Mouse (Mus musculus) adrenal gland (tissue): ENCODE data around the gene Ank.

ENCODE experiments used
- intact Hi-C: fragments of 180-260 bp; cut with DNase I; formaldehyde crosslinking; loops from one replicate; pipeline ENCODE4 v1.15.1; 2025

Gene Ank

DNA sequence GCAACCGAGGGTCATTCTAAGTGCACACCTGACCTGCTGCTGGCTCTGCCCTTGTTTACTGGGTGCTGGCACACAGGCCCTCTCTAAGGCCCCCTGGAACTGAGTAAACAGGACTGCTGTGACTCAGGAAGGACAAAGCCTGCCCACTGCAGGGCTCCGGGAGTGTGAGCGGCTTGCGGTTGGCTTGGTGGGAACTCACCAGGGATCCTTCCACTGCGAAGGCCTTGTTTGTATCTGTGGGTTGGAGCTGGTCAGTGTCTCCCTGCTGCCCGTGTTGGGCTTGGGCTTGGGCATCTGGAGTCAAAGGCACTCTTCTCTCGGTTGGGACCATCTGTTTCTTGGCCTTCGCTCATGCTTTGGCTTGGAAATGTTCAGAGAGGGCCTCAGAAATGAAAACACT is 129.1 kb downstream of the Ank start:
- intact Hi-C loops = no loop called here

DNA sequence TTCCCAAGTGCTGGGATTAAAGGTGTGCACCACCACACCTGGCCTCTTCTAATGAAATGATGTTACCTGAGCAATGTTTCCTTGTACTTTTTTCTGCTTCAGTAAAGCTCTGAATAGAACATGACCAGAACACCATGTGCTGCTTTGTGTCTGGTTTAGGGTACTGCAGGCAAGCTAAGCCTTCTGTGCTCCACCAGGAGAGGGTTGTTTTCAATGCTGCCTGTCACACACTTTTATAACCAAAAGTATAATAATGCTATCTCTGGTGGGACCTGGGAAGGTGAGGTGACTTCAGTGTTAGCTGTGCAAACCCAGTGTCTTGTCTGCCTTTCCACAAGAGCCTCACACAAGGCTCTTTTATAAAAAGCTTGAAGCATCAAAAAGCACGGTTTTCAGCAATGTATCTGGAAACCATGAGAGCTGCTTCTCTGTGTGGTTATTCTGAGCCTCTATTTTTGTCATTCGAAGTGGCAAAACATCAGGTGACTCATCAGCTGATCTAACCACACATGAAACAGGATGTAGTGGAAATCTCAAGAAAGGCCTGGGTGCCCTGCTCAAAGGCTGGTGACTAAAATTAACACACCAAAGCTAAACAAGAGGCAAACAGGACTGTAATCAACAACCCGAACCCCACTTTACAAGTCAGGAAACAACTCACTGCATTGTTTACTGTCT is 130.1 kb downstream of the Ank start:
- intact Hi-C loops = no loop called here

DNA sequence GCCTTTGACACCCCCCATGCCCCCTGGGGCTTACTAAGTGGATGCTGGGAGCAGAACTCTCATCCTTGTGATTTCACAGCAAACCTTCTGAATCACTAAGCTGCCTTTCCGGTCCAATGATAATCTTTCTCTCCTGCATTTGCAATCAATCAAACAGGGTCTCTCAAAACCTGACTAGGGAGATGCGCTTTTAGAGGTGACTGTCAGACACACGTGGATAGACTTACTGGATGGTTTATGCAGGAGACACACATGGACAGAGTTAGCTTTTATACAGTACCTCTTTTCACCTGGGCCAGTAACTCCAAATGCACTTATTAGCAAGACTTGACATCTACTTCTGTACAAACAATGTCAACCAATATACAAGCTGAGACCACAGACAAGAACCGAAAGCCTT is 131.0 kb downstream of the Ank start:
- intact Hi-C loops = no loop called here

DNA sequence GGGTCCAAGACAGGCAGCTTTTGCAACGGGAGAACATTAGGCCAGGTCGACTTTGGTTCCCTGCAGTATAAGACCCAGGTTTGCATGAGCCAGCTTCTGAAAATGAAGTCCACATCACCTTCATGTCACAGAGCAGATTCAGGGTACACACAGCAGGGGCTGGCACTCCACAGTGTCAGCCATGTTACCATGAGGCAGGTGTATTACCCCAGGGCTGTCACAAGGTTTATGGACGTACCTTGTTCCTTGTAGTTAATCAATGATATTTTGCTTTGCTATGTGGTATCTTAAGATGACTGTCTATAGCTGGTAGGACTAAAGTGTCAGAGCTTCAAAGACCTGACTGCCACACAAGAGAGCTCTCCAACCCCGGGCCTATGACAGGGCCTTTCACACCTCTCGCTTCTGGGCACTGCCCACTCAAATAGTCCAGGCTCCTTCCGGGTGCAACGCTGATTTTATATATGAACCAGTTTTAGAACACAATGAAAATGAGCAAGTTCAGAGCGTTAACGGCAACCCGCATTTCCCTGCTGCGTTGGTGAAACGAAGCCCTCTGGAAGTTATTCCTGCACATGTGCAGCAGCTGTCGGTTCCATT is 132.4 kb downstream of the Ank start:
- intact Hi-C loops = no loop called here

DNA sequence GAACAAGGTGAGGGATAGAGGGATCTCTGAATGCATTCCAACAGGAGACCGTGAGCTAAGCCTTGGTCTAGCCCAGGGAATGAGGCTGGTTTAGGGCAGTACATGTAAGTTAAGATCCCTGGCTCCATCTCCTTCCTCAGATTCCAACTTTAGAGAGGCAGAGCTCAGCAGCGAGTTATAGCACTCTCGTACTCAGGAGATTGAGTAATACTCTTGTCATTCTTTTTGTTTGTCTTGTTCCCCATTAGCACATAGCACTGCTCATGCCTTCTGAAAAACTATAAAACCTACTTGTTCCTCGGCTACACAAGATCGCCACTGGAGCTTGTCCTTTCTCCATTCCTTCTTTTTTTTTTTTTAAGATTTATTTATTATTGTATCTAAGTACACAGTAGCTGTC is 134.0 kb downstream of the Ank start:
- intact Hi-C loops = no loop called here

DNA sequence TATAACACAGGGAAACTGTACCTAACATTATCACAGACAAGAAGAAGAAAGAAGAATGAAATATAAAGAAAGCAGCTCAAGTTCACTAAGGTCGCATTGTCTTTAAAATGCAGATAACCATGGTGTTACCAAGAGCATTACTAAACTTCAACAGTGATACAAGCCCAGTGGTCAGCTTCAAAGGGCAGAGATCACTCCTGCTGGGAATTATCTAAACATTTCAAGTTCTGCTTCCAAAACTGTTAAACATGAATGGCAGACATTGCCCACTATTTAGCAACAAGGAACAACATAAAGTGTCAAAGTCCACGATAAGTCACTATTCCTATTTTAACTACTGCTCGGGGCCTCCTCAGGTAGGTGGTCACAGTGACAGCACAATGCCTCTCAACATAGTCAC is 138.1 kb downstream of the Ank start:
- intact Hi-C loops = no loop called here

DNA sequence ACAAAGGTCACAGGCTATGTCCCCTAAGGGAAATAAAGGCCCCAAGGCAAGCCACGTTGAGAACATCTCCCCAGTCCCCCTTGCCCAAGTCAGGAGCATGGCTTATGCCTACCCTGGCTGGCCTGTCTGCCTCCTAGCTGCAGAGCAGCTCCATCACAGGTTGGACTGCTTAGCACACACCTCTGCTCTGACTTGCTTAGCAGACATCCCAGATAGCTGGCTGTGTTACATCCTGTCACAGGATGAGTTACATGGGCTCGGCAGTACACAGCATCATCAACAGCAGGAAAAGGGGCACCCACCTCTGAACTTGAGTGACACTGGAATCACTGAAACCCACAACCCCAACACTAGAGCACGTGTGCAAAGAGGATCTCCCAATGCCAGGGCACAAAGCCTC is 138.8 kb downstream of the Ank start:
- intact Hi-C loops = no loop called here

DNA sequence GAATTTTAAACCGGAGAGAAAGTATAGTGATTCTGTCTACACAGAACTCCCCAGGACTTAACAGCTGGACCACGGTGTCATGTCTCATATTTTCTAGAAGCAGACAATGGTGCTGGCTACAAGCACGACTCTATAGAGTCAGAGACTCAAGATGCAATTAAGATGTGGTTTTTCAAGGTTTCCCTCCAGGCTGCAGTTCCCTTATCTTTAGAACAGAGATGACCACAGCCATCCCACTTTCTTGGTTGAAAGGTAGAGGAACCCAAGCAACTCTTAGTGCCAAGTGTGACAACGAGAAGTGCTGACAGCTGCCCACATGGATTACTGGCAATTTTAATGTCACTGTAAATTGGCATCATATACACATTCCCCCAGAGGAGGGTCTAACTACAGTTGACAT is 143.1 kb downstream of the Ank start:
- intact Hi-C loops = no loop called here

DNA sequence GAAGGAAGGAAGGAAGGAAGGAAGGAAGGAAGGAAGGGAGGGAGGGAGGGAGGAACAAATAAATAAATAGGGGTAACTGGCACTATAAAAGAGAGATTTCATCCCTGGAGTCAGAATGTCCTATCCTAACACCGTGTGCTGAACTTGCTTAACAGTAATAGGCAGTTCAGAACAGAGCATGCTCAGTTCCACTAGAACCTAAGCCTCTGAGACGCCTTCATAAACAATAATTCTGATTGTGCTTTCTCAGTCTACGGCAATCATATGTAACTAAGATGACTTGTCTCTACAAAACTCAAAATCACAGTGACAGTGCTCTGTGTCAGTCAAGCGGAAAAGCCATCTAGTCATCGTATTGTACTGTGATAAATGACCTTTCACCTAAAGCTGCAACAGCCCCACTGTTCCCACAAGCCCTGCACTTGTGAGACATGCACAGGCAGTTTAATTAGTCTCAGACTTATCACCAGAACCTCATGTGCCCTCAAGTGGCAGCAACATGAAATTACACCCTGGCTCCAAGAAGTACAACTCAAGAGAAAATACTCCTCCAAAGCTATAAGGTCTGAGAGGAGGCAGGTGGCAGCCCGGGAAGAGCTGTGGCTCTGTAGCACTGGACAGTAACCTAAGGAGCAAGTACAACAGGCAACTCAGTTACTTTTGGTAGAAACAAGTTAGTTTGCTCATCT is 146.2 kb downstream of the Ank start:
- intact Hi-C loops = no loop called here

DNA sequence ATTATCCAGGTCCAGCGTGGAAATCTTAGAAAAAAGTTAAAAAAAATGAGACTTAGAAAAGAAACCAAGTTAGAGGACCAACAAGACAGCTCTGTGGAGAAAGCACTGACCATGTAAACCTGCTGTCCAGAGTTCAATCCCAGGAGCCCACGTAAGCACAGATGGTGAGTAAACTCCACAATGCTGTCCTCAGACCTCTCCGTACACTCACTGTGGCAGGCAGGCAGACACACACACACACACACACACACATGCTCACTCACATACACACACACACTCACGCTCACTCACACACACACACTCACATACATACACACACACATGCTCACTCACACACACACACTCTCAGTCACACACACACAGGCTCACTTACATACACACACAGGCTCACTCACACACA is 146.8 kb downstream of the Ank start:
- intact Hi-C loops = no loop called here

DNA sequence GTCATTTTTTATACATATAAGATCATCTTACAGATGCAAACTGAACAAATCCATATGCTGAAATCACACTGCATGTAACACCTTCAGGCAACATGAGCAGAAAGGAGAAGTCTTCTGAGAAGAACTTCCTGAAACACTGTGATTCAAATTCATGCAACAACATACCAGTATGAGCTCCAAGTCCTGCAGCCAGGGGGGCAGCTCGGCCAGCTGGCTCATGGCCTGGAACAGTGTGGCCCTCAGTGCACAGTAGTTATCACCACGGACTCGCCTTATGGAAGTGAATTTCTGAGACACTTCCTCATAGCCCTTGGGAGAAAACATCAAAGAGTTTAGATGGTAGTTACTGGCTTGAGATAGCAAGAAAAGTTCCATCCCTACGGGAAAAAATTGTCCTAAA is 149.7 kb downstream of the Ank start:
- intact Hi-C loops = no loop called here

DNA sequence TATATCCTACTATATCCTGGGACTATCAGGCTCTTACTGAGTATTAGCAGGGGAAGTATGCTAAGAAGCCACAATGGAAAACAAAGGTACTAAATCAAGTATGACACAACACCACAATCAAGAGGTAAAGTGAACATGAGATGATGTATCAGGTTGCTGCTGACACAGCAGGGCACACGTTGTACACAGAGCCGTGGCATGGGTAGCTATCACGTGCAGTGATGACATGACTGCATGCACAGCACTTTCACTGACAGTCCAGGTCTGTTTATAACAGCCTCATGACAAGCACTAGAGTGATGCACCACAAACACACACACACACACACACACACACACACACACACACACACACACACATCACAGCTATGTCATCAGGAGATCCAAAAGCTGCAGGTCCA is 150.8 kb downstream of the Ank start:
- intact Hi-C loops = no loop called here

DNA sequence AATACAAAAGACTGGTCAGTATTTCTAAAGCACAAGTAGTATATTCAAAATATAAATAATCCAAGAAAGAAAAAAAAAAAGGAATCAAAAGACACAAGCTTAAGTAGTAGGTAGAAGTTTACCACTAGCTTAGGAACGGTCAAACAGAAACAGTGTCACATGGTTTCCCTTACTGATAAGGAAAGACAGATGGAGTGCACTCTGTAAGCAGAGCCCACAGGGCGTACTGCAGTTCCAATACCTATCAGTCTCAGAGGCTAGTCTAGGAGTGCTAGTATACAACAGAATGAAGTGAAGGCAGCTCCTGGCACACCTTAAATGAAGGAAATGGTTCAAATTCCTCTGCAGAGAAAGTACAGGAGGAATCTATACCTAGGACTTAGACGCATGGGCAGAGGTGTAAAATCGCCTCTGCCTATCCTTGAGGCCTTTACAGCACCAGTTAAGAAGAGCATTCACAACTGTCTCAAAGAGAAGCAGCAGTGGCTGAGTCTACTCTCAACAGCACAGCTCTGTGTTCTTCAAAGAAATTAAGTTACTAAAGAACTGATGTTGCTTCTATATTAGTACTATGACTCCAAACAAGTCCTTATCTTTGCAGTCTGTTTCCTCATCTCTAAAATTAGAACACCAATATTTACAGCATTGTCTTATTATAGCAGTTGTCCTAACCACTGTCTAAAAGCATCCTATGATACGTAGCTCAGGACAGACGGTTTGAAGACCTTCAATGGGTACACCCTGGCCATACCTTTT is 152.5 kb downstream of the Ank start:
- intact Hi-C loops = no loop called here

DNA sequence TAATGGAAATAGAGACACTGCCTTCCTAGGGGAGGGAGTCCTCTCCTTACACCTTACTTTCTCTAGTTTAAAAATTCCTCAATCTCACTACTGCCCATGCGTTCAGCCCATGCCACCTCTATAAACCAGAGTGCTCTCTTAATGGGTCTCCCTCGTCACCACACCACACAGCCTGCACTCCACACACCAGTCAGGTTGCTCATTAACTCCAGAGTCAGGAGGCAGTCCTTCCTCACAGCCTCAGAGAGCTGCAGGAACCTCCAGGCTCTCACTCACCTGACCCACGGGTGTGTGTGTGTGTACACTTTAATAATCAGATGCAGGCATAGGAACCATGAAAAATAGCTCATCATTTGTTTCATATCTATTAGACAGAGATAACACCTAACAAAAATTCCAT is 153.2 kb downstream of the Ank start:
- intact Hi-C loops = no loop called here

DNA sequence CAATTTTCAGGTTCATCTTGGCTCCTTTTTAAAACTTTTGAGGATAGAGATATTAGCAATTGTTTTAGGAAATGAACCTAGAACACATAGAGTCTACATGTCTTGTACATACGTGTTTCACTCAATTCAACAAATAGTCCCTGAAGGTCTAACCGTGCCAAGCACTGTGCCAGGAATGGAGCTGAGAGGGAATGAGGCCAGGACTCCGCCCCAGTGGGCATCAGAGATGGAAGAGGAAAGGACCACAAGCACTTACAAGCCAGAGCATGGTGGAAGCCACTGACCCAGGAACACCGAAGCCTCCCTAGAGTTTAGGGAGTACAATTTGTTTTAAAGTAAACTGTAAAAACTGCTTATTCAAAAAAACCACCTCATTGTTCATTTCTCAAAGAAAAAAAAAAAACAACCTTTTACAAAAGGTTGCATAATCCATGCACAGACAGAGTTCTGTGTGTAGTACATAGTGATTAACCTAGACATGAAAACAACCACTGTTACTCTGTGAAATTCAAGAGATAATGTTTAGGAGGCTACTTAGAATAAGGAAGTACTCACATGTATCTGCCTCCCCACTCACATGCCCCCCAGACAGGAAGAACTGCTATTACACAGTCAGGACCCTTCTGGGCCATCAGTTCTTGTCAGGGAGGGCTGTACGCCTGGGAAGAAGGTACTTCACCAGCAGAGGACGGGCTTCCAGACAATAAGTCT is 154.2 kb downstream of the Ank start:
- intact Hi-C loops = no loop called here

DNA sequence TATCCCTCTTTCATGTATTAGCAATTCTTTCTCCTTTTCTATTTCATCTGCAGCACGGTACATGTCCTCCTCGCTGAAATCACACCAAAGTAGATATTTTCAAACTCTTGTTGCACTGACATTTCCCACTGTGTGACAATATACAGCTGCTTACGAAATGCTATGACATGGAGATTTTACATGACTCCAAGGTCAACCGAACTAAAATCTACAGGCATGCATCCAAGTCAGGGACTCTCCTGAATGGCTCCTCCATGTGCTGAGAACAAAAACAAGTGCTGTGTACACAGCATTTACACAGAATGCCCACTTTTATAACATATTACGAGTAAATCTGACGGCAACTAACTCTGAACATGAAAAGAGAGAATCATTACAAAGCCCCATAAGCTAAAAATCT is 156.8 kb downstream of the Ank start:
- intact Hi-C loops = no loop called here

DNA sequence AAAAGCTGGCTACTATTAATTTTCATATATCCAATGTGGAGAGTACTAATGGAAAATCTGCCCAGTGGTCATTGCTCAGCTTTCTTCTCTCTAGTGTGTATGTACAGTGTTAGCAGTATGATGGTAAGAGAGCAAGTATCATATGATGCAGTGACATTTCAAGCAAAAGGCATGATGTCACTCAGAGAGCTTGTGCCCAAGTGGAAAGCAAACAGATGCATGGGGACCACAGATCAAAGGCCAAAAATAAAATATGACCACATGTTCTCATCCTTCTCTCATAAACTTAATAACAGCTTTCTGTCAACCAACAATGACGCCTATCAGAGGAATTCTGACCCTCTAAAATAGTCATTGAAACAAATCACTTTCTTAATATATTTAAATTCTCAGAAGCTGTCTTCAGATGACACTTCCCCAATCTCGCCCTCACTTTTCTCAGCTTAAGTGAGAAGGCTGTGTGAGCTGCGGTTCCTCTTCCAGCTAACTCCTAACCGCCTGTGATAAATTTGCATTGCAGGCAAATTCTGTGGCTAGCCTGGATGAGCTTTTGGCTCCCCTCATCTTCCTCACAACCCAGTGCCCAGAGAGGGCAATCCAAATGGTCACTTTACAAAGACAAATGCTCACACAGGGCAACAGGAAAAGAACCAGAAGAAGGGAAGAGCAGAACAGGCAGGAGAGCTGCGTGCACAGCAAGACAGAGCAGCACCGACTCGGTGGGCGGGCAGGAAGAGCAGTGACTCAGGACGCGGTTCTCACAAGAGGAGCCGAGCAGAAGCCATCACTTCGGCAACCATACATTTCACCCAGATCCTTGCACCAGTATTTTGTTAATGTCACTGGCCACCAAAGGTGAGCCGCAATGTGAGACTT is 158.8 kb downstream of the Ank start:
- intact Hi-C loops = no loop called here

DNA sequence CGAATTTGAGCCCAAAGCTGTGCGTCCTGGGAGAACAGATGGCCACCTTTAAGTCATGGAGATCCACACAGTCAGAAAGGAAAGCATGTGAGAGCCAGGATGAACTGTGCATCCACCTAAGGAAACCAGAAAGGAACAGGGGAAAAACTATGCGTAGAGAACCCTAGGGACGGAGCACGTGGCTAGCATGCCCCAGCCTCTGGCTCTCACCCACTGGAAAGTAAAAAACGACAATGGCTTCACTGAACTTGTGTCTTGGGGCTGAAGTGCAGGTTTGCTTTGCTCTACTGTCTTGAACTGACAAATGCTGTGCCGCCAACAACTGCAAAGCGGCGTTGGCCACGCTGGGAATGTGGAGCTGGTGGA is 159.4 kb downstream of the Ank start:
- intact Hi-C loops = no loop called here

DNA sequence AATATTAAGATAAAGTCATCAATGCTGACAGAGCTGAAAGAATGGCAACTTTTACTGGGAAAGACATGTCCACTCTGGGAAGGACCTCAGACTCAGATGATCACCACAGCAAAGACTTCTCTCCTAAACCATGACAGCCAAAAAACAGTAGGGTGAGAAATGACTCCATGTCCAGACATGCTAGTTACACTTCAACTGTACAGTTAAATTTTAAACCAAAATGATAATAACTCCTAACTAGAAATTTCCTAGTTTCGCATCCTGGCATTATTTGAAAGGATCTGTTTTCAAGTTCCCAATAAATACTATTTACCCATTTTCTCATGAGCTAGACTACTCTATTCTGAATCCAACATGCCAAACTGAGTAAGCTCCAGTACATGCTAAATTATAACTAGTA is 159.8 kb downstream of the Ank start:
- intact Hi-C loops = no loop called here

DNA sequence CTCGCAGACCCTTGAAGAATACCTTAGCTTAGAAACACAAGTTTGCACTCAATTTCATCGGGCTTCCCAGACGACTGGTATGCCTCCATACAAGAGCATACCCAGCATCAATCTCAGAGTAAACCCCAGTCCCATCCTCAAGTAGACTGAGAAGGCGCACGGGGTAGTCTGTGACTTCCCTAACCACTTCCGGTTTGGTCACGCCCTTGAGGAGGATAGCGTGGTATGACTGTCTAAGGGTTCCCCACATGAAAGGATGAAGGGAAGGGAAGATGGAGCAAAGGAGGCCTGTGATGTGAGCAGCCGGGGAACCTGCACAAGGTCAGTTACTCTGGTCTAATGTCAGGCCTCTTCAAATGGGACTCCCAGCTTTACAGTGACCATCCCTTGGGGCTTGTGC is 161.3 kb downstream of the Ank start:
- intact Hi-C loops = no loop called here

DNA sequence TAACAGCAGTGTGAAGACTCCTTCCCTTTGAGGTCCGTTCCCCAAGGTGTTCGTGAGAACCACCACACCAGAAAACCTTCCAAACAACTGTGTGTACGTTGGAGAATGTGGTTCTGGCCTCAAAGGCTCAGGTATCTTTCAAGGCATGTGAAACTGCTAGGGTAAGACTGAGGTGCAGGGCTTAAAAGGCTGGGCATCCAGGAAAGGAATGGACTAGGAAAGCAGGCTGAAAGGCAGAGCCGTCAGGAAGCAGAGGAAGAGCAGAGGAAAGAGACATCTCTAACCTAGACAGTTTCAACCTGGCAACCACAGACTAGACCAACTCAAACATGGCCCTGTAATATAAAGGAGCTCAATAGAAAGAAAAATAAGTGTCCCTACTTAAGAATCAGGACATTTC is 162.6 kb downstream of the Ank start:
- intact Hi-C loops = no loop called here
